Mouse (Mus musculus) megakaryocyte, adult 5-6 weeks (primary cell): ENCODE measurements around the gene Stip1. TPM values are rescaled to one million over a fixed set of nuclear protein-coding genes. Genes with fewer than 3 reads are reported as not detected.

Experiments used
- ATAC-seq: 2 replicates; pipeline ENCODE4 v1.8.0; 2016; ENCODE audit warnings: mild to moderate bottlenecking, inconsistent platforms; ENCODE audit not compliant: poor library complexity, severe bottlenecking
- total RNA-seq, 2 experiments: library from RNA; stranded (forward) in 1 of 2; stranded (reverse) in 1 of 2; fragments of 153-499, 151-499 nt in 1 of 2; fragments of 221-1000, 200-1000 nt in 1 of 2; gene quantifications; 2 replicates each; pipeline versions ENCODE4 v1.2.3 to v1.2.4; 2015 to 2017

Stip1 gene
- total RNA-seq, 2 experiments from 2014 or later, result 90.4 to 102 TPM

GRCm38 (mm10) chr19:6987061-6987903 is 52.5 kb downstream of the Stip1 start, which contains the start of gene Vegfb:
TSS of gene Vegfb (minus strand) at chr19:6987651.
- peak; percentile 55 for ATAC-seq

GRCm38 (mm10) chr19:6985951-6986708 is 53.6 kb downstream of the Stip1 start:
- ATAC-seq, result no peak

- no peak for ATAC-seq
Measured at GRCm38 (mm10) chr19:6985300-6985699, 54.5 kb downstream of the Stip1 start.

- ATAC-seq, result no peak
Measured at GRCm38 (mm10) chr19:6983621-6984020, 56.1 kb downstream of the Stip1 start.

GRCm38 (mm10) chr19:6981465-6981864 is 58.3 kb downstream of the Stip1 start:
- no peak for ATAC-seq

- peak; percentile 64 for ATAC-seq
Measured at GRCm38 (mm10) chr19:6980381-6981093, 59.2 kb downstream of the Stip1 start, which contains the start of gene Fkbp2. TSS of gene Fkbp2 (minus strand) at chr19:6980501.

GRCm38 (mm10) chr19:6979486-6980380 is 60.0 kb downstream of the Stip1 start:
- peak; percentile 81 for ATAC-seq

- ATAC-seq, result no peak
Measured at GRCm38 (mm10) chr19:6979001-6979479, 60.7 kb downstream of the Stip1 start.

GRCm38 (mm10) chr19:6978639-6978974 is 61.2 kb downstream of the Stip1 start:
- ATAC-seq, result no peak

- ATAC-seq, result no peak
Measured at GRCm38 (mm10) chr19:6977759-6978638, 61.8 kb downstream of the Stip1 start.

- no peak for ATAC-seq
Measured at GRCm38 (mm10) chr19:6975537-6976521, 63.9 kb downstream of the Stip1 start, which contains the start of gene Plcb3. TSS of gene Plcb3 (minus strand) at chr19:6976470.

GRCm38 (mm10) chr19:6974211-6975205 is 65.3 kb downstream of the Stip1 start, which contains the start of gene Ppp1r14b:
TSS of gene Ppp1r14b (plus strand) at chr19:6974968.
- ATAC-seq, result peak; percentile 63

- ATAC-seq, result no peak
Measured at GRCm38 (mm10) chr19:6973581-6974190, 66.1 kb downstream of the Stip1 start.

GRCm38 (mm10) chr19:6972247-6972917 is 67.4 kb downstream of the Stip1 start:
- no peak for ATAC-seq

GRCm38 (mm10) chr19:6971644-6972043 is 68.1 kb downstream of the Stip1 start:
- ATAC-seq, result no peak
